Mouse (Mus musculus) forebrain, embryonic 12.5 days (tissue): ENCODE data around the gene Cfap43. TPM values are rescaled to one million over a fixed set of nuclear protein-coding genes. Genes with fewer than 3 reads are reported as not detected.

Experiments used
- ATAC-seq: fragments of 200-750 bp; cut with Nextera tagmentation; 2 replicates; pipeline ENCODE4 v1.8.0; 2017; ENCODE audit warnings: moderate TSS enrichment; ENCODE audit not compliant: low FRiP score
- H3K27ac ChIP-seq: fragments of 300-500 bp; sonication (generic); 2 replicates; pipeline ENCODE4 v1.5.1; 2016; ENCODE audit warnings: mild to moderate bottlenecking
- H3K27me3 ChIP-seq: fragments of 300-500 bp; sonication (generic); 2 replicates; pipeline ENCODE4 v1.6.1; 2016; ENCODE audit warnings: mild to moderate bottlenecking
- H3K36me3 ChIP-seq: fragments of 300-500 bp; sonication (generic); replicated peaks from 2 replicates; pipeline ENCODE4 v1.6.1; 2016; ENCODE audit warnings: mild to moderate bottlenecking
- H3K4me1 ChIP-seq: fragments of 300-500 bp; sonication (generic); 2 replicates; pipeline ENCODE4 v1.6.1; 2016
- H3K4me2 ChIP-seq: fragments of 300-500 bp; sonication (generic); 2 replicates; pipeline ENCODE4 v1.6.1; 2016; ENCODE audit warnings: mild to moderate bottlenecking, moderate library complexity
- H3K4me3 ChIP-seq: fragments of 300-500 bp; sonication (generic); replicated peaks from 2 replicates; pipeline ENCODE4 v1.5.1; 2016; ENCODE audit warnings: mild to moderate bottlenecking
- H3K9ac ChIP-seq: fragments of 300-500 bp; sonication (generic); 2 replicates; pipeline ENCODE4 v1.6.1; 2016; ENCODE audit warnings: mild to moderate bottlenecking
- H3K9me3 ChIP-seq: fragments of 300-500 bp; sonication (generic); 2 replicates; pipeline ENCODE4 v1.6.1; 2016
- WGBS: fragments of 180-500 bp; shearing (Covaris S2); methylation state at CpG from one replicate; pipeline ENCODE4 v1.1.7; 2016; 5-methylcytosine and 5-hydroxymethylcytosine counted together
- polyA plus RNA-seq: library from polyadenylated mRNA; unstranded; fragments of >200 nt; fragmentation: Nextera tagmentation; extraction: Ambion mirVana; gene quantifications from 2 replicates; pipeline ENCODE4 v1.2.1, GENCODE M21; 2016

Cfap43 gene
- 0.22 and 0.37 TPM in 2 replicates for polyA plus RNA-seq

- no peaks in the 10 kb centered on the region for H3K9me3 ChIP-seq
- H3K27me3 ChIP-seq, result no peaks in the 10 kb centered on the region
- H3K27ac ChIP-seq, result peak within 1 kb of the TSS; percentile 89
- peak within 1 kb of the TSS; percentile 78 for H3K9ac ChIP-seq
- H3K4me3 ChIP-seq, result peak within 1 kb of the TSS; percentile 78
- no peaks in the 10 kb centered on the region for H3K36me3 ChIP-seq
- under 1% methylated on average over 48 of the region's 48 CpGs for WGBS
- H3K4me2 ChIP-seq, result peak within 1 kb of the TSS; percentile 66
- ATAC-seq, result peak; percentile 80
- H3K4me1 ChIP-seq, result peaks cover 27% of the 10 kb centered on the region
Observed at GRCm38 (mm10) chr19:47919126-47919965, at the start of gene Cfap43, which contains the start of gene Itprip. Gene Cfap43 (minus strand): TSS chr19:47919287. Gene Itprip (minus strand): TSS chr19:47919299.

GRCm38 (mm10) chr19:47958181-47958580 is 39.1 kb upstream of the Cfap43 start:
- Histone ChIP-seq H3K27me3 (no peaks in the 10 kb centered on the region), H3K36me3 (no peaks in the 10 kb centered on the region), H3K9me3 (0 out of 2 replicates have a peak, but pooled peaks cover 4% of the 10 kb centered on the region), H3K4me3 (no peak overlapping the region), H3K9ac (no peak overlapping the region), H3K27ac (no peak overlapping the region), H3K4me2 (no peak overlapping the region), H3K4me1 (peaks cover 3% of the 10 kb centered on the region; the same call in 1 of the 2 replicates)
- 61% methylated on average over 13 of the region's 13 CpGs for WGBS
- no peak for ATAC-seq

- no peaks in the 10 kb centered on the region for H3K36me3 ChIP-seq
- H3K27me3 ChIP-seq, result no peaks in the 10 kb centered on the region
- H3K27ac ChIP-seq, result no peak overlapping the region
- H3K4me1 ChIP-seq, result peaks cover 14% of the 10 kb centered on the region
- no peak overlapping the region for H3K4me3 ChIP-seq
- WGBS, result 50% methylated on average over 9 of the region's 9 CpGs
- no peak overlapping the region for H3K4me2 ChIP-seq
- no peak for ATAC-seq
- H3K9ac ChIP-seq, result no peak overlapping the region
- no peaks in the 10 kb centered on the region for H3K9me3 ChIP-seq
Observed at GRCm38 (mm10) chr19:47953169-47953568, 34.1 kb upstream of the Cfap43 start.

- no peak overlapping the region for H3K27ac ChIP-seq
- no peaks in the 10 kb centered on the region for H3K9me3 ChIP-seq
- ATAC-seq, result no peak
- H3K4me2 ChIP-seq, result no peak overlapping the region
- no peaks in the 10 kb centered on the region for H3K36me3 ChIP-seq
- H3K27me3 ChIP-seq, result no peaks in the 10 kb centered on the region
- WGBS, result 86% methylated on average over 7 of the region's 7 CpGs
- H3K4me1 ChIP-seq, result peaks cover 20% of the 10 kb centered on the region
- no peak overlapping the region for H3K9ac ChIP-seq
- no peak overlapping the region for H3K4me3 ChIP-seq
Observed at GRCm38 (mm10) chr19:47950946-47951345, 31.9 kb upstream of the Cfap43 start.

- Histone ChIP-seq H3K4me2 (no peak overlapping the region), H3K9me3 (no peaks in the 10 kb centered on the region), H3K36me3 (no peaks in the 10 kb centered on the region), H3K27ac (no peak overlapping the region), H3K4me3 (no peak overlapping the region), H3K4me1 (0 out of 2 replicates have a peak, but pooled peaks cover 6% of the 10 kb centered on the region), H3K27me3 (no peaks in the 10 kb centered on the region), H3K9ac (no peak overlapping the region)
- 62% methylated on average over 23 of the region's 23 CpGs for WGBS
- no peak for ATAC-seq
Observed at GRCm38 (mm10) chr19:47946821-47947465, 27.9 kb upstream of the Cfap43 start.

GRCm38 (mm10) chr19:47939361-47939760 is 20.3 kb upstream of the Cfap43 start:
- Histone ChIP-seq H3K9ac (no peak overlapping the region), H3K36me3 (no peaks in the 10 kb centered on the region), H3K9me3 (no peaks in the 10 kb centered on the region), H3K4me3 (no peak overlapping the region), H3K27me3 (peaks cover 7% of the 10 kb centered on the region), H3K4me1 (peaks cover 17% of the 10 kb centered on the region; the same call in 1 of the 2 replicates), H3K27ac (no peak overlapping the region), H3K4me2 (no peak overlapping the region)
- ATAC-seq, result no peak
- WGBS, result 57% methylated on average over 6 of the region's 6 CpGs

GRCm38 (mm10) chr19:47937443-47938406 is 18.6 kb upstream of the Cfap43 start, which contains the start of gene Cfap58:
Gene Cfap58 (plus strand): TSS chr19:47937675.
- Histone ChIP-seq H3K4me1 (peaks cover 17% of the 10 kb centered on the region; the same call in 1 of the 2 replicates), H3K36me3 (no peaks in the 10 kb centered on the region), H3K27me3 (peaks cover 7% of the 10 kb centered on the region), H3K9ac (peak within 1 kb of the TSS; percentile 18), H3K4me3 (peak within 1 kb of the TSS; percentile 37), H3K4me2 (peak within 1 kb of the TSS; percentile 70), H3K27ac (0 out of 2 replicates have a peak within 1 kb of the TSS, but pooled peaks have one; percentile 2), H3K9me3 (no peaks in the 10 kb centered on the region)
- peak; percentile 93 for ATAC-seq
- WGBS, result 4% methylated on average over 41 of the region's 41 CpGs

- Histone ChIP-seq H3K36me3 (no peaks in the 10 kb centered on the region), H3K4me2 (peak overlapping the region; percentile 70), H3K27ac (no peak overlapping the region), H3K27me3 (peaks cover 7% of the 10 kb centered on the region), H3K4me3 (peak overlapping the region; percentile 37), H3K4me1 (peaks cover 17% of the 10 kb centered on the region; the same call in 1 of the 2 replicates), H3K9ac (no peak overlapping the region), H3K9me3 (no peaks in the 10 kb centered on the region)
- WGBS, result 70% methylated on average over 9 of the region's 9 CpGs
- no peak for ATAC-seq
Observed at GRCm38 (mm10) chr19:47936938-47937337, 17.9 kb upstream of the Cfap43 start.

GRCm38 (mm10) chr19:47936490-47936889 is 17.4 kb upstream of the Cfap43 start:
- Histone ChIP-seq H3K4me1 (peaks cover 17% of the 10 kb centered on the region; the same call in 1 of the 2 replicates), H3K27ac (no peak overlapping the region), H3K36me3 (no peaks in the 10 kb centered on the region), H3K9me3 (no peaks in the 10 kb centered on the region), H3K27me3 (peaks cover 7% of the 10 kb centered on the region), H3K4me3 (no peak overlapping the region), H3K9ac (no peak overlapping the region), H3K4me2 (no peak overlapping the region)
- 91% methylated on average over 11 of the region's 11 CpGs for WGBS
- no peak for ATAC-seq

GRCm38 (mm10) chr19:47935530-47935929 is 16.4 kb upstream of the Cfap43 start:
- Histone ChIP-seq H3K4me3 (no peak overlapping the region), H3K36me3 (no peaks in the 10 kb centered on the region), H3K9me3 (no peaks in the 10 kb centered on the region), H3K27me3 (peaks cover 7% of the 10 kb centered on the region), H3K4me2 (no peak overlapping the region), H3K27ac (no peak overlapping the region), H3K4me1 (peaks cover 17% of the 10 kb centered on the region; the same call in 1 of the 2 replicates), H3K9ac (no peak overlapping the region)
- WGBS, result 83% methylated on average over 6 of the region's 6 CpGs
- ATAC-seq, result no peak

GRCm38 (mm10) chr19:47934636-47935238 is 15.7 kb upstream of the Cfap43 start:
- Histone ChIP-seq H3K9ac (no peak overlapping the region), H3K27me3 (peaks cover 3% of the 10 kb centered on the region; the same call in 1 of the 2 replicates), H3K4me1 (peaks cover 17% of the 10 kb centered on the region; the same call in 1 of the 2 replicates), H3K4me3 (no peak overlapping the region), H3K27ac (no peak overlapping the region), H3K9me3 (no peaks in the 10 kb centered on the region), H3K4me2 (no peak overlapping the region), H3K36me3 (no peaks in the 10 kb centered on the region)
- no peak for ATAC-seq
- whole genome bisulfite sequencing, result 75% methylated on average over 16 of the region's 16 CpGs
